ENCODE assay signal across 1 mouse cellular context in the genomic region with DNA sequence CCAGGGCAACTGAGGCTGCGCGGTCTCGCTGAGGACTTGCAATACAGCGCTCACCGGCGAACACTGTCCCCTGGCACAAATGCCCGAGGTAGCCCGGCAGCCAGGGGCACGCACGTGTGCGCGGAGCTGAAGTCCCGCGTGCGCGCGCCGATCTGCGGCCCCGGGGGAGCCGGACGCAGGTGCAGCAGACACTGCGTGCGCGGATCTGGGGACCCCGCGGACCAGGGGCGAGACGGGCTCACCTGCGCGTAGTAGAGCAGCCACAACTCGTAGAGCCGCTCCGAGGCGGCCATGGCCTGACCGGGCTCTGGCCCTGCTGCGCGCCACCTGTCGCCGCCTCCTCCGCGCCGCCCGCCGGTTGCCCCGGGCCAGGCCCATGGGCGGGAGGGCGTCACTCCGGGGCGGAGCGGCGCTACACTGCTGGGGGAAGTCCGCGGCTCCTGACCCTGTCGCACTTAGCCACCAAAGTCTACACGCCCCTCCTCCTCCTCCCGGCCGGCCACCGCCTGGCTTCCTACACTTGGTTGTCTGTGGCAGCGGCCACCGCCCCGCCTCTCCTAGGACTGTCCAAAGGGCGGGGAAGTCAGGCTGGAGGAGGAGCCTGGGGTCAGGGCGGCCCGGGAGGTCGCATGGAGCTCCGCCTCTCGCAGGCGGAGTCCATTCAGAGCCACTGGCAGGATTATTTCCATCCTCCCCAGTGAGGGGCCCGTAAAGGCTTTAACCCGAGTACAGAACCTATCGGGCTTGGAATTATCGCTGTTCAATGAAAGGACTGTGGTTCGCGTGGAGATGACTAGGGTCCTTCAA.
TF ChIP-seq lines count a peak whose summit lies in the region.

TSS of gene Nbeal2 (minus strand) at position 507 of the 807 bp plus-strand sequence.

TF ChIP-seq in CH12.LX, 34 proteins besides CTCF, POLR2A, EP300 and RAD21 (continued from another document):
- 0 out of 2 replicates have a peak, but pooled peaks have one; percentile 47 for TF ChIP-seq SIN3A (IDR thresholded peaks at IDR 0.05; ENCODE audit: low read length)
- no peak for TF ChIP-seq PAX5 (IDR thresholded peaks at IDR 0.05; ENCODE audit: low read length)
- no peak; the same call in 1 of the 2 replicates for TF ChIP-seq NELFE (IDR thresholded peaks at IDR 0.05; ENCODE audit: low read depth, low read length)
- TF ChIP-seq ZC3H11A (IDR thresholded peaks at IDR 0.05; ENCODE audit: low read depth, low read length) = no peak
- no peak for TF ChIP-seq MAFK (IDR thresholded peaks at IDR 0.05; ENCODE audit: insufficient replicate concordance, low read length)
- TF ChIP-seq JUN (IDR thresholded peaks at IDR 0.05; ENCODE audit: insufficient read depth, low read depth, low read length) = no peak
- peak; percentile 60; the same call in 1 of the 2 replicates for TF ChIP-seq ZKSCAN1 (IDR thresholded peaks at IDR 0.05; ENCODE audit: borderline replicate concordance, low read depth, low read length)
- TF ChIP-seq ZMIZ1 (IDR thresholded peaks at IDR 0.05; ENCODE audit: low read depth, low read length) = peak; percentile 48
- peak; percentile 62; the same call in 1 of the 2 replicates for TF ChIP-seq NRF1 (IDR thresholded peaks at IDR 0.05; ENCODE audit: low read depth, low read length)
- TF ChIP-seq IRF4 (IDR thresholded peaks at IDR 0.05; ENCODE audit: low read depth, low read length) = peak; percentile 56; the same call in 1 of the 2 replicates
- no peak for TF ChIP-seq ETS1 (conservative IDR thresholded peaks at IDR 0.05; ENCODE audit: low read depth, low read length)
- TF ChIP-seq UBTF (IDR thresholded peaks at IDR 0.05; ENCODE audit: low read depth, low read length) = peak; percentile 84; the same call in 1 of the 2 replicates
- TF ChIP-seq POLR2AphosphoS2 (IDR thresholded peaks at IDR 0.05; ENCODE audit: low read depth, low read length) = no peak
- TF ChIP-seq KAT2A (IDR thresholded peaks at IDR 0.05; ENCODE audit: insufficient replicate concordance, low read length) = no peak
- peak; percentile 52; the same call in 1 of the 2 replicates for TF ChIP-seq ELF1 (IDR thresholded peaks at IDR 0.05; ENCODE audit: low read depth, low read length)
- TF ChIP-seq USF1 (IDR thresholded peaks at IDR 0.05; ENCODE audit: low read depth, low read length) = no peak
- no peak for TF ChIP-seq HCFC1 (IDR thresholded peaks at IDR 0.05; ENCODE audit: low read depth, low read length)
- no peak for TF ChIP-seq RCOR1 (conservative IDR thresholded peaks at IDR 0.05; ENCODE audit: low read depth, low read length)
- TF ChIP-seq CHD1 (IDR thresholded peaks at IDR 0.05; ENCODE audit: low read depth, low read length) = no peak
- TF ChIP-seq MAX (IDR thresholded peaks at IDR 0.05; ENCODE audit: low read length) = peak; percentile 74; the same call in 1 of the 2 replicates
- peak; percentile 22; the same call in 1 of the 2 replicates for TF ChIP-seq MAZ (IDR thresholded peaks at IDR 0.05; ENCODE audit: low read depth, low read length)
- no peak for TF ChIP-seq E2F4 (IDR thresholded peaks at IDR 0.05; ENCODE audit: insufficient replicate concordance, low read depth, low read length)
- TF ChIP-seq MXI1 (IDR thresholded peaks at IDR 0.05; ENCODE audit: low read depth, low read length) = peak; percentile 80
- peak; percentile 70 for TF ChIP-seq TCF12 (IDR thresholded peaks at IDR 0.05; ENCODE audit: low read depth, low read length)
